Mouse (Mus musculus) kidney, embryonic 16.5 days (tissue): ENCODE results near the gene Krt31. TPM values are rescaled to one million over a fixed set of nuclear protein-coding genes. Genes with fewer than 3 reads are reported as not detected.

Source experiments
- ATAC-seq: fragments of 200-750 bp; cut with Nextera tagmentation; 2 replicates; pipeline ENCODE4 v1.8.0; 2017; ENCODE audit warnings: moderate TSS enrichment; ENCODE audit not compliant: low FRiP score, low TSS enrichment
- H3K27ac ChIP-seq: fragments of 300-500 bp; sonication (generic); 2 replicates; pipeline ENCODE4 v1.5.1; 2014; ENCODE audit warnings: low read length
- H3K27me3 ChIP-seq: fragments of 300-500 bp; sonication (generic); 2 replicates; pipeline ENCODE4 v1.6.1; 2014; ENCODE audit warnings: low read length, control low read depth, mixed read lengths; ENCODE audit not compliant: insufficient read depth
- H3K36me3 ChIP-seq: fragments of 300-500 bp; sonication (generic); 2 replicates; pipeline ENCODE4 v1.6.1; 2014; ENCODE audit warnings: low read length, control low read depth, mixed read lengths; ENCODE audit not compliant: insufficient read depth
- H3K4me1 ChIP-seq: fragments of 300-500 bp; sonication (generic); 2 replicates; pipeline ENCODE4 v1.6.1; 2014; ENCODE audit warnings: low read length, control low read depth, mixed read lengths; ENCODE audit not compliant: insufficient read depth
- H3K4me2 ChIP-seq: fragments of 300-500 bp; sonication (generic); replicated peaks from 2 replicates; pipeline ENCODE4 v1.6.1; 2014; ENCODE audit warnings: low read depth, low read length
- H3K4me3 ChIP-seq: fragments of 300-500 bp; sonication (generic); 2 replicates; pipeline ENCODE4 v1.5.1; 2014; ENCODE audit warnings: mild to moderate bottlenecking, low read length
- H3K9ac ChIP-seq: fragments of 300-500 bp; sonication (generic); replicated peaks from 2 replicates; pipeline ENCODE4 v1.6.1; 2014; ENCODE audit warnings: low read length
- H3K9me3 ChIP-seq: fragments of 300-500 bp; sonication (generic); 2 replicates; pipeline ENCODE4 v1.6.1; 2016; ENCODE audit warnings: low read length, control low read depth
- WGBS: fragments of 180-500 bp; shearing (Covaris S2); extraction: QIAGEN DNeasy Blood & Tissue Kit; methylation state at CpG from one replicate; pipeline ENCODE4 v1.1.7; 2014; 5-methylcytosine and 5-hydroxymethylcytosine counted together
- polyA plus RNA-seq: library from polyadenylated mRNA; unstranded; fragments of >200 nt; fragmentation: Nextera tagmentation; extraction: Ambion mirVana; gene quantifications from 2 replicates; pipeline ENCODE4 v1.2.1, GENCODE M21; 2015

The Krt31 gene
- polyA plus RNA-seq, 1 experiment from 2014 or later: not detected

DNA sequence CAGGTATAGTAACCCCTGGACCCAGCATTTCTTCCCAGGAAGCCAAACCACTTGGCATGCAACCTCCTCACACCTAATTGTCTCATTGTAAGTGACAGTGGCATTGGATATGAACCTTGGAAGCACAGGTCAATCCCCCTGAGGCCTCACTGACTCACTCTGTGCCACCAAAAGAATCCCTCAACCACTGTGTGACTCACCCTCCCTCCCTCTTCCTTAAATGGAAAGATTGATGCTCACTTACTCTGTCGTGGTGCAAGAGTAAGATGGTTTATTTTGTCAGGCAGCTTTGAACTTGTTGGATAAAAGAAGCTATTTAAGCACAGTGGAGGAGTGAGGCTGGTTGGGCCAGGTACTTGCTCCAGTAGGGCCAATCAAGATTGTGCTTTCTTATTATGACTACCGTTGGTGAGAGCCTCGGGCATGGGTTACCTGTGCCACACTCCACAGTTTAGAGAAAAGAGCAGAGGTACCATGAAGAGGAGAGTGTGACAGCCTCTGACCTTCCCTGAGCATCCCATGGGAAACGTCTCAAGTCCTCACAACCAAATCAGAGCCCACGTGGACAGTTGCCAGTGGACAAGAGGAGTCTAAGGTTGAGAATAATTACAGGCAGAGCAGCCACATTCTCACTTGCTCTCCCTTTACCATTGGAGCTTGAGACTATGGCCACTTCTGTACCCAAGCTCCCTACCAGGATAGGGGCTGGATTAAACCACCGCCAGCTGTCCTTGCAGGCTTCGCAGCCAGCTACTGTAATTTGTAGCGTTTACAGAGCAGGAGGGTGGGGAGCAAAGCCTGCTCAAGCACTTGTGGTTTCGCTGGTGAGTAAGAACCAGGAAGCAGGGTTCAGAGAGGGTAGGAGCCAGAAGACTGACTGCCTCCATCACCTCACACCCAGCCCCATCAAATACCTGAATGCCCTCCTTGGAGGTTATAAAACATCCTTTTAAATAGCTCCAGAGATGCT lies 5.6 kb upstream of the Krt31 start:
- Histone ChIP-seq H3K9me3 (no peaks in the 10 kb centered on the region), H3K27me3 (no peaks in the 10 kb centered on the region), H3K4me1 (no peaks in the 10 kb centered on the region), H3K4me2 (no peak overlapping the region), H3K27ac (no peak overlapping the region), H3K9ac (no peak overlapping the region), H3K4me3 (no peak overlapping the region), H3K36me3 (no peaks in the 10 kb centered on the region)
- no peak for ATAC-seq
- 69% methylated on average over 9 of the region's 9 CpGs for WGBS

DNA sequence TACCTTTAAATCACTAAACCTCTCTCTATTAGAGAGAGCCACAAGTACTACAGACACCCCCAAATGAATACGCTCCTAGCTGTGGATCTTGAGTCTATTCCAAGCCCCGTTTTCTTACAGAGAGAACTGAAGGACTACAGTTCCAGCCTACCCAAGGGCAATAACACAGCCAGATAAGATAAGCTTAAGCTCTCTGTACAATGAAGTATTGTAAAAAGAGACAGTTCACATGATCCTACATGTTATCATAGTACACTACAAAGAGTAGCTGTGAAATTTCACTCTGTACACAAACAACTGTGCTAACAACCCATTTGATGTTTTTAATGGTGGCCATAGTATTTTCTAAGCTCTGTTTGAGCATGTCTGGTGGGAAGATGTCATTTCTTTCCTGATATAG lies 3.2 kb downstream of the Krt31 start:
- Histone ChIP-seq H3K27me3 (no peaks in the 10 kb centered on the region), H3K4me2 (no peak overlapping the region), H3K4me1 (no peaks in the 10 kb centered on the region), H3K27ac (no peak overlapping the region), H3K9ac (no peak overlapping the region), H3K9me3 (no peaks in the 10 kb centered on the region), H3K36me3 (no peaks in the 10 kb centered on the region), H3K4me3 (no peak overlapping the region)
- 93% methylated on average over 2 of the region's 2 CpGs for WGBS
- ATAC-seq: no peak

DNA sequence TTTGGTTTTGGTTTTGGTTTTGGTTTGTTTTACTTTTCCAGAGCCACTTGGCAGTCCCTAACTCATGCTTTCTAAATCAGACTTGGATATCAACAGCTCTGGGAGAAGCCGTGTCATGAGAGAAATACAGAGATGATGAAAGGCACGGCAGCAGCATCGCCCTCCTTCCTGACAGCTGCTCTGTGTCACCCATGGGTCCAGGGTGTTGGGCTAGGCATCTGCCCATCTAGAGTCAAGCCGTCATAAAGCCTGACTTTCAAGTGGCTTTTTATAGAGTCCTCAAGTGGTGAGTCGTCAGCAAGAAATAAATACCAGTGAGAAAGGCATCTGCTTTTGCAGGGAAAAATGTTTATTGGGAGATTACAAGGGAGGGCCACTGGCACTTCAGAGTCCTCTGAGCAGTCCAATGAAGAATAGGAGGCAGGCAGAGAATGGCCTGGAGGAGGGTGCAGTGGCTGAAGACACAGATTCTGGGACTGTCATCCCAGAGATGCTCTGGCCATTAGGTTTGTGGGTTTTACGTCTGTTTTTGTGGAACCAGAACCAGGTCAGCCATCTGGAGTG lies 4.0 kb downstream of the Krt31 start:
- no peaks in the 10 kb centered on the region for H3K9me3 ChIP-seq
- WGBS: 70% methylated on average over 6 of the region's 6 CpGs
- H3K4me2 ChIP-seq: no peak overlapping the region
- no peaks in the 10 kb centered on the region for H3K27me3 ChIP-seq
- H3K36me3 ChIP-seq: no peaks in the 10 kb centered on the region
- no peaks in the 10 kb centered on the region for H3K4me1 ChIP-seq
- no peak overlapping the region for H3K4me3 ChIP-seq
- no peak overlapping the region for H3K9ac ChIP-seq
- no peak overlapping the region for H3K27ac ChIP-seq
- no peak for ATAC-seq

DNA sequence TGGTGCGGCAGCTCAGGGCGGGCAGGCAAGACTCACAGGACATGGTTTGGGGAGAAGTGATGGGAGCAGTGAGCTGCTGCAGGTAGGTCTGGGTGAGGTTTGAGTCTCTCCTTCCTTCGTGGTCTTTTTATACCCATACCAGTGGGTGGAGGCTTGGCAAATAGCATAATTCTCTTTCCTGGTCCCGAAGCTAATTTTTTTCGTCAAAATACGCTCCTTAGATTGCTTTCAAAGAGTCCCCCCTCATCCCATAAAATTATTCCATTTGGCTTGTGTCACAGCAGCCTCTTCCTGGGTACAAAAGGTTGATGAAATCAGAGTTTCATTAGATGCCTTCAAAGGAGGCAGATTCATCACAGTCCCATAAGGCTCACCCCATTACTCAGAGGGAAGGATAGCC lies 8.9 kb downstream of the Krt31 start, which contains the start of gene Krt34:
Krt34 (minus strand) TSS at position 101 of the 400 bp plus-strand sequence.
- H3K4me3 ChIP-seq: no peak within 1 kb of the TSS
- WGBS: 86% methylated on average over 6 of the region's 6 CpGs
- H3K27ac ChIP-seq: no peak within 1 kb of the TSS

DNA sequence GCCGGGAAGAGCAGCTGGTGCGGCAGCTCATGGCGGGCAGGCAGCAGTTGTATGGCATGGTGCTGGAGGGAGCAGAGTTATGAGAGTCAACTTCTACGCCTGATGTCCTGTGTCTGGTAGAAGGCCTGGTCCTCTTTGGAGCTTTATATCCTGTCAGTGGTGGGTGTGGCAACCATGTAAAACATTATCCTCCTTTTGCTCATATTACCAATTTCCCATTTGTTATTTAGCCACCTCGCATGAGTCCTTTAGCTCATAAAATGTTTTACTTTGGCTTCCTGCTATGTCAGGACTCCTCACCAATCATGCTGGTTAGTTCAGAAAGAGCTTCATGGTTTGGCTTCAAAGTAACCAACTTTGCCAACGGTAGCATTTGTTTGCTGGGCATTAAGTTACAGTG lies 20.6 kb downstream of the Krt31 start, which contains the start of gene Krt33b:
Krt33b (minus strand) TSS at position 101 of the 400 bp plus-strand sequence.
- no peaks in the 10 kb centered on the region for H3K4me1 ChIP-seq
- H3K4me2 ChIP-seq: no peak within 1 kb of the TSS
- no peak within 1 kb of the TSS for H3K9ac ChIP-seq
- H3K27ac ChIP-seq: no peak within 1 kb of the TSS
- 84% methylated on average over 6 of the region's 6 CpGs for WGBS
- no peak for ATAC-seq
- no peaks in the 10 kb centered on the region for H3K36me3 ChIP-seq
- H3K4me3 ChIP-seq: no peak within 1 kb of the TSS
- no peaks in the 10 kb centered on the region for H3K27me3 ChIP-seq
- no peaks in the 10 kb centered on the region for H3K9me3 ChIP-seq

More for the DNA sequence above, 8.9 kb downstream of the Krt31 start, which contains the start of gene Krt34:
- Histone ChIP-seq H3K9me3 (no peaks in the 10 kb centered on the region), H3K4me2 (no peak within 1 kb of the TSS), H3K27me3 (no peaks in the 10 kb centered on the region), H3K9ac (no peak within 1 kb of the TSS), H3K4me1 (no peaks in the 10 kb centered on the region), H3K36me3 (no peaks in the 10 kb centered on the region)
- ATAC-seq: no peak

DNA sequence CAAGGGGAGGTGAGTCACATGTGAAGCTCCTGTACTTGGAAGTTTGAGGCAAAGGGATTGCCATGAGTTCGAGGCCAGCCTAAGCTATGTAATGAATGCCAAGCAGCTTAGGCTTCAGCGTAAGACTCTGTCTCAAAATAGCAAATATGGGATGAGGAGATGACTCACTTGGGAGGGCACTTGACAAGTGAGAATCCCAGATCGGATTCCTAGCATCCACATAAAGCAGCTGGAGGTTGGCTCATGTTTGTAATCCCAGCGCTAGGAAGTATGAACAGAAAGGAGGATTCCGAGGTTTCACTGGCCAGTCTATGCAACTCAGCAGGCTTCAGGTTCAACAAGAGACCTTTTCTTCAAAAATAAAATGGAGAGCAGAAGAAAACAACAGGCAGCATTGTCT lies 28.9 kb downstream of the Krt31 start:
- H3K4me1 ChIP-seq: no peaks in the 10 kb centered on the region
- ATAC-seq: no peak
- H3K9ac ChIP-seq: no peak overlapping the region

DNA sequence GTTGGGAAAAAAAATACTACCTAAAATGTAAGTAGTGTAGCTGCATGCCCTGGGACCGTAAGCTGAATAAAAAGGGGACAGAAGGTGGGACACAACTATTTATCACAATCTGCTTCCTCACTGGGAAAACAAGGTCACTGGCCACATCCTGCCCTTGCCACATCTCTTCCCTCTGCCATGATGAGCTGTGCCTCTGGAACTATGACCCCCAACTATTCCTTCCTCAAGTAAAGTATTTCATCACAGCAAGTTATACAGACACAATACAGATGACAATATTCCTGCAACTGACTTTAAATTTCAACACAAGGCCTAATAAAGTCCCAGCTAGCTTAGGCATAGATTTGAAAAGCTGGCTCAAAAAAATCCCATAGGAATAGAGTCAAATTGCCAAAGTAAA lies 30.9 kb downstream of the Krt31 start:
- ATAC-seq: no peak
- no peak overlapping the region for H3K4me3 ChIP-seq
- no peak overlapping the region for H3K9ac ChIP-seq
- WGBS: 63% methylated on average over 1 of the region's 1 CpGs
- H3K27ac ChIP-seq: no peak overlapping the region
- no peaks in the 10 kb centered on the region for H3K36me3 ChIP-seq
- H3K27me3 ChIP-seq: no peaks in the 10 kb centered on the region
- H3K4me1 ChIP-seq: no peaks in the 10 kb centered on the region
- no peak overlapping the region for H3K4me2 ChIP-seq
- H3K9me3 ChIP-seq: no peaks in the 10 kb centered on the region

More for the DNA sequence above, 28.9 kb downstream of the Krt31 start:
- Histone ChIP-seq H3K4me3 (no peak overlapping the region), H3K9me3 (no peaks in the 10 kb centered on the region), H3K4me2 (no peak overlapping the region), H3K27ac (no peak overlapping the region), H3K27me3 (no peaks in the 10 kb centered on the region), H3K36me3 (no peaks in the 10 kb centered on the region)
- 73% methylated on average over 5 of the region's 5 CpGs for WGBS

DNA sequence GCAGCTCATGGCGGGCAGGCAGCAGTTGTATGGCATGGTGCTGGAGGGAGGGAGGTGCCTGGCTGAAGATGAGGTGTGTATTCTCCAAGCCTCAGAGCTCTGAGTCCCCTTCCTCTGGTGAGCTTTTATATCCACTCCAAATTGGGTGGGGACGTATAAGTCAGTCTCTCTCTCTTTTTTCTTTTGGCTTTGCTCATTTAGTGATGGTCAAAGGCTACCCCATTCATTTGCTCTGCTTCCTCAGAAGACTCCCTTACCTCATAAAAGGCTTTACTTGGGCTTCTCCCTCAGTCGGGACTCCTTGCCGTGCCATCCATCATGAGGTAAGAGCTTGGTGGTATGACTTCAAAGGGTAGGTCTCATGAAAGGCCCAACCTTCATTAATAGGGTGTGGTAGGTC lies 34.2 kb downstream of the Krt31 start, which contains the start of gene Krt33a:
Krt33a (minus strand) TSS at position 101 of the 400 bp plus-strand sequence.
- WGBS: 74% methylated on average over 4 of the region's 4 CpGs
- Histone ChIP-seq H3K4me1 (no peaks in the 10 kb centered on the region), H3K27ac (no peak within 1 kb of the TSS), H3K27me3 (no peaks in the 10 kb centered on the region), H3K4me2 (no peak within 1 kb of the TSS), H3K36me3 (no peaks in the 10 kb centered on the region), H3K4me3 (no peak within 1 kb of the TSS), H3K9me3 (no peaks in the 10 kb centered on the region), H3K9ac (no peak within 1 kb of the TSS)
- no peak for ATAC-seq

DNA sequence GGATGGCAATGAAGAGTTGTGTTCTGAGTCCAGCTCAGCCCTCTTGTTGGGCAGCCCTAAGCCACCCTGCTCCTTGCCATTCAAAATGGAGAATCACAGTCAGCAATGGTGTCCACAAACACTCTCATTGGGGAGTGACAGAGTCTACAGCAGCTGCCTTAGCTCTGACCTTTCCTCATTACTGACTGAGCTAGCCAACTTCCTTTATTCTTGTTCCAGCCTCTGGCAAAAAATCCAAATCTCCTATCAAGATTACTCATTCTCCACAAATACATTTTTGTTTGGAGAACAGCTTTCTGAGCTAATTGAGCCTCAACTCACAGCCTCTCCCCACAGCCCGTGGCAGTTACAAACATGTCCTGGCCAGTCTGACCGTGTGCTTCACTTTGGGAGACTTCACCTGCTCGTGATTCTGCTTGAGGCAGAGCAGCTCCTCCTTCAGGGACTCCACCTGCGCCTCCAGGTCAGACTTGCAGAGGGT lies 36.6 kb downstream of the Krt31 start:
- Histone ChIP-seq H3K4me1 (no peaks in the 10 kb centered on the region), H3K27ac (no peak overlapping the region), H3K4me2 (no peak overlapping the region), H3K27me3 (no peaks in the 10 kb centered on the region), H3K9ac (no peak overlapping the region), H3K4me3 (no peak overlapping the region), H3K36me3 (no peaks in the 10 kb centered on the region), H3K9me3 (no peaks in the 10 kb centered on the region)
- ATAC-seq: no peak
- WGBS: 56% methylated on average over 4 of the region's 4 CpGs

DNA sequence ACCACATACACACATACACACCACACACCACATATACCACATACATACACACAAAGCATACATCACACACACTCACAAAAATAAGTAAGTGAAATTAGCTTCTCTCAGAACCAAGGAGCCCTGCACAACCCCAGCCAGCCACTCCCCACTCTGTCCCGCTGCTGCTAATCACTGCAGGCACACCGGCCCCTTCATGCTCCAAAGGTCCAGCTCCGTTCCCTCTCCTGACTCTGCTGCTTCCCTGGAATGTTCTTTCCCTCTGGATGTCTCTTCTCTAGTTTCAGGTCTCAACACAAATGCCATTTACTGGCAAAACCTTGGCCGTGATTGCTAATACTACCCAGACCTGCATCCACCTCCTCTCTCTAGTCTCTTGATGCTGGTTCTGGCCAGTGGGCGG lies 39.7 kb downstream of the Krt31 start:
- no peaks in the 10 kb centered on the region for H3K9me3 ChIP-seq
- H3K4me3 ChIP-seq: no peak overlapping the region
- no peak overlapping the region for H3K4me2 ChIP-seq
- 45% methylated on average over 5 of the region's 5 CpGs for WGBS
- no peaks in the 10 kb centered on the region for H3K36me3 ChIP-seq
- H3K4me1 ChIP-seq: no peaks in the 10 kb centered on the region
- H3K27ac ChIP-seq: no peak overlapping the region
- peak; percentile 57; the same call in 1 of the 2 replicates for ATAC-seq
- H3K27me3 ChIP-seq: no peaks in the 10 kb centered on the region
- H3K9ac ChIP-seq: no peak overlapping the region
